Mouse (Mus musculus) myocyte (in vitro differentiated cells): Measurements from ENCODE around the gene Fcamr. TPM values are rescaled to one million over a fixed set of nuclear protein-coding genes. Genes with fewer than 3 reads are reported as not detected.

ENCODE experiments used
- H3K27me3 ChIP-seq: one replicate; pipeline ENCODE4 v1.6.1; 2011; ENCODE audit not compliant: control insufficient read depth, insufficient read depth, insufficient read length
- H3K36me3 ChIP-seq: one replicate; pipeline ENCODE4 v1.6.1; 2011; ENCODE audit not compliant: control insufficient read depth, insufficient read depth
- H3K4me2 ChIP-seq: one replicate; pipeline ENCODE4 v1.6.1; 2011; ENCODE audit warnings: low read depth, control low read depth
- H3K4me3 ChIP-seq: one replicate; pipeline ENCODE4 v1.5.1; 2011; ENCODE audit warnings: mild to moderate bottlenecking, control low read depth, moderate library complexity
- H3K79me2 ChIP-seq: one replicate; pipeline ENCODE4 v1.6.1; 2011; ENCODE audit not compliant: control insufficient read depth, insufficient read depth
- H3ac ChIP-seq: one replicate; pipeline ENCODE4 v1.6.1; 2011; ENCODE audit not compliant: control insufficient read depth, insufficient read length
- CEBPB ChIP-seq: IDR thresholded peaks from 2 replicates; pipeline ENCODE4 v1.6.1; 2011; ENCODE audit warnings: mild to moderate bottlenecking, moderate library complexity; ENCODE audit not compliant: poor library complexity, insufficient read depth, severe bottlenecking
- E2F4 ChIP-seq: IDR thresholded peaks from one replicate; pipeline ENCODE4 v1.6.1; 2011; ENCODE audit warnings: mild to moderate bottlenecking, control low read depth, moderate library complexity; ENCODE audit not compliant: insufficient read depth
- MAX ChIP-seq: IDR thresholded peaks from one replicate; pipeline ENCODE4 v1.6.1; 2011; ENCODE audit warnings: low read depth, mild to moderate bottlenecking, control low read depth
- MYOD1 ChIP-seq, 3 experiments: IDR thresholded peaks; one replicate each; pipeline ENCODE4 v1.6.1; 2011; ENCODE audit warnings: control low read depth in 2 of 3, low read depth in 2 of 3, mild to moderate bottlenecking in 2 of 3, moderate library complexity in 1 of 3; ENCODE audit not compliant: insufficient read length in 2 of 3, control insufficient read depth in 1 of 3
- MYOG ChIP-seq, 3 experiments: IDR thresholded peaks; one replicate each; pipeline ENCODE4 v1.6.1; 2011; ENCODE audit warnings: control low read depth in 2 of 3, low read depth in 2 of 3, mild to moderate bottlenecking in 2 of 3; ENCODE audit not compliant: insufficient read length in 2 of 3, control insufficient read depth in 1 of 3, insufficient read depth in 1 of 3
- POLR2AphosphoS2 ChIP-seq: IDR thresholded peaks from one replicate; pipeline ENCODE4 v1.6.1; 2011; ENCODE audit warnings: low read depth, control low read depth; ENCODE audit not compliant: insufficient read length
- REST ChIP-seq: IDR thresholded peaks from one replicate; pipeline ENCODE4 v1.6.1; 2011; ENCODE audit warnings: mild to moderate bottlenecking, control low read depth, moderate library complexity; ENCODE audit not compliant: insufficient read depth, insufficient read length
- SRF ChIP-seq: IDR thresholded peaks from one replicate; pipeline ENCODE4 v1.6.1; 2011; ENCODE audit warnings: low read depth; ENCODE audit not compliant: control insufficient read depth, insufficient read length
- TCF12 ChIP-seq: IDR thresholded peaks from one replicate; pipeline ENCODE4 v1.6.1; 2011; ENCODE audit warnings: mild to moderate bottlenecking, control low read depth; ENCODE audit not compliant: poor library complexity, insufficient read depth, severe bottlenecking
- TCF3 ChIP-seq: IDR thresholded peaks from one replicate; pipeline ENCODE4 v1.6.1; 2011; ENCODE audit warnings: low read depth, control low read depth; ENCODE audit not compliant: insufficient read length
- USF1 ChIP-seq: IDR thresholded peaks from one replicate; pipeline ENCODE4 v1.6.1; 2011; ENCODE audit warnings: low read depth, mild to moderate bottlenecking, control low read depth, moderate library complexity
- polyA plus RNA-seq: library from polyadenylated mRNA; unstranded; fragments of >200 nt; fragmentation: generic; extraction: Trizol; gene quantifications from one replicate; pipeline ENCODE4 v1.2.1, GENCODE M21; 2012; ENCODE audit warnings: missing spikeins

Fcamr gene
- not detected for polyA plus RNA-seq

DNA sequence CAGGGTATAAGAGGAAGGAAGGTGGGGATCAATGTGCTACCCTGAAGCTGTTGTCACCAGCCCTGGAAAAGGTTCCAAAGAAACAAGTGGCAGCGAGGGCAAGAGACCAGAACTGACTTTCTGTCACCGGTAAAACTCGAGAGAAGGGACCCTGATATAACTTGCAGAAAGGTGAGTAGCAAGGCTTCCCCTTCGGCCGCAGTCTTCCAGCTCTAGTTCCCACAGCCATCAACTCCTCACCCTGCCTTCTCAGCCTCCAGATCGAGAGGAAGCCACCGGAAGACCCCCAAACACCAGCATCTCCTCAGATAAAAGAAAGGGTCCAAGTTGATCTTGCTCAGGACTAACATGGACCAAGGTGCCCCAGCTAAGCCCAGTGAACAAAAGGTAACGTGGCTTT is at the start of gene Fcamr:
Gene Fcamr (plus strand): TSS at position 301 of the 400 bp plus-strand sequence.
- no peaks in the 10 kb centered on the region for H3K36me3 ChIP-seq
- H3ac ChIP-seq, result no peak within 1 kb of the TSS
- H3K4me3 ChIP-seq, result no peak within 1 kb of the TSS
- no peak within 1 kb of the TSS for H3K4me2 ChIP-seq
- peaks cover 33% of the 10 kb centered on the region for H3K27me3 ChIP-seq
- no peaks in the 10 kb centered on the region for H3K79me2 ChIP-seq
- no peak for TF ChIP-seq TCF3
- TF ChIP-seq MYOD1 (IDR thresholded peaks at IDR 0.05; ENCODE audit: control insufficient read depth in 1 of 3, insufficient read length in 2 of 3, low read depth in 2 of 3), result no peak
- no peak for TF ChIP-seq CEBPB
- no peak for TF ChIP-seq USF1
- no peak for TF ChIP-seq MAX

GRCm38 (mm10) chr1:130759689-130760088 is 41.0 kb upstream of the Fcamr start:
- Histone ChIP-seq H3ac (no peak overlapping the region), H3K36me3 (no peaks in the 10 kb centered on the region), H3K4me2 (no peak overlapping the region), H3K79me2 (no peaks in the 10 kb centered on the region), H3K27me3 (no peaks in the 10 kb centered on the region), H3K4me3 (no peak overlapping the region)
- TF ChIP-seq E2F4 (no peak), TCF3 (no peak), SRF (no peak), POLR2AphosphoS2 (no peak), REST (no peak), MAX (no peak)

DNA sequence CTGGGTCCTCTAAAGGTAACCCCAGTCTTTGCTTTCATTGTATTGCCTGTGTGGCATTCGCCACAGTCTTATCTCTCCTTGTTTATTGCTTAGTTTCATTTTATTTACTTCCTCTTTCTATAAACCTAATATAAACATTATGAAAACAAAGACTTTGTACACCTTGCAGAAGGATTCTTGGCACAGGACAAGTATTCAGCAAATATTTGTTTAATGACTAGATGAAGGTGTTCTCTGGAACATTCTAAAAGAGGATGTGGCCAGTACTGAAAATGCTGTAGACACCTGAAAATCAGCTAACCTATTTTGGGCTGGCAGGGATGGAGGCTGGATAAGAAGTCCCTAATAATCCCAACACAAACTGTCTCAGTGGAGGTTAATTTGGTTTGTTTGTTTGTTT is 39.1 kb upstream of the Fcamr start:
- no peak overlapping the region for H3K4me2 ChIP-seq
- no peaks in the 10 kb centered on the region for H3K36me3 ChIP-seq
- H3K4me3 ChIP-seq, result no peak overlapping the region
- H3K79me2 ChIP-seq, result no peaks in the 10 kb centered on the region
- H3ac ChIP-seq, result no peak overlapping the region
- TF ChIP-seq SRF (no peak), CEBPB (no peak), USF1 (no peak), MYOG (IDR thresholded peaks at IDR 0.05; ENCODE audit: control insufficient read depth in 1 of 3, insufficient read depth in 1 of 3, insufficient read length in 2 of 3, low read depth in 2 of 3) (no peak), MAX (no peak)
- H3K27me3 ChIP-seq, result no peaks in the 10 kb centered on the region

GRCm38 (mm10) chr1:130762045-130762760 is 38.5 kb upstream of the Fcamr start:
- no peak for TF ChIP-seq MAX
- no peak for TF ChIP-seq TCF3
- no peak for TF ChIP-seq MYOG (IDR thresholded peaks at IDR 0.05; ENCODE audit: control insufficient read depth in 1 of 3, insufficient read depth in 1 of 3, insufficient read length in 2 of 3, low read depth in 2 of 3)
- no peak for TF ChIP-seq TCF12
- no peak for TF ChIP-seq POLR2AphosphoS2
- no peak for TF ChIP-seq MYOD1 (IDR thresholded peaks at IDR 0.05; ENCODE audit: control insufficient read depth in 1 of 3, insufficient read length in 2 of 3, low read depth in 2 of 3)
- TF ChIP-seq E2F4, result no peak
- TF ChIP-seq USF1, result no peak
- no peak for TF ChIP-seq SRF
- no peak for TF ChIP-seq CEBPB
- no peak for TF ChIP-seq REST
- no peaks in the 10 kb centered on the region for H3K27me3 ChIP-seq
- H3K4me2 ChIP-seq, result no peak overlapping the region
- H3ac ChIP-seq, result no peak overlapping the region
- H3K79me2 ChIP-seq, result no peaks in the 10 kb centered on the region
- no peak overlapping the region for H3K4me3 ChIP-seq
- H3K36me3 ChIP-seq, result no peaks in the 10 kb centered on the region

GRCm38 (mm10) chr1:130764027-130764461 is 36.7 kb upstream of the Fcamr start:
- TF ChIP-seq MAX (no peak), MYOD1 (IDR thresholded peaks at IDR 0.05; ENCODE audit: control insufficient read depth in 1 of 3, insufficient read length in 2 of 3, low read depth in 2 of 3) (no peak), SRF (no peak), POLR2AphosphoS2 (no peak)
- H3K4me3 ChIP-seq, result no peak overlapping the region
- H3K36me3 ChIP-seq, result no peaks in the 10 kb centered on the region
- H3K4me2 ChIP-seq, result no peak overlapping the region
- no peak overlapping the region for H3ac ChIP-seq
- no peaks in the 10 kb centered on the region for H3K79me2 ChIP-seq
- H3K27me3 ChIP-seq, result no peaks in the 10 kb centered on the region

DNA sequence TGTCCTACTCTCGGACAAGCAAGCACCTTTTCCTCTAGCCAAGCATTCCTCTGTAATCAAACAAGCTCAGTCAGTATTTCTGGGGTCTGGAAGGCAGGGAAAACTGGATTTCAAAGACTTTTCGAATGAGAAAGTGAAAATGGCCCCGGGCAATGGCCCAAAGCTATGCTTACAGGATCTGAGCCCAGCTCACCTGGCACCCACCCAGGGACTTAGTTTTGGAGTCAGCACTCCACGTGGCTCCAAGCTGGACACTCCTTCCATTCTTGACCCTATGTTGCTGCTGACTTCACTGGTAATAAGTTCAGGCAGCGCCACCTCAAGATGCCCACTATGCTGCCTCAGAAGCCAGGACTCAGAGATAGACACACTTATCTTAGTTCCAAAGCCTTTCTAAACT is 33.6 kb upstream of the Fcamr start:
- TF ChIP-seq POLR2AphosphoS2, result no peak
- TF ChIP-seq SRF, result no peak
- Histone ChIP-seq H3K4me3 (no peak overlapping the region), H3K4me2 (no peak overlapping the region)

More for the DNA sequence above, 33.6 kb upstream of the Fcamr start:
- H3K79me2 ChIP-seq, result no peaks in the 10 kb centered on the region
- no peak overlapping the region for H3ac ChIP-seq
- H3K36me3 ChIP-seq, result no peaks in the 10 kb centered on the region
- H3K27me3 ChIP-seq, result peaks cover 4% of the 10 kb centered on the region
